Mouse (Mus musculus): ENCODE data around the gene Hoxa11. TPM values are rescaled to one million over a fixed set of nuclear protein-coding genes. Genes with fewer than 3 reads are reported as not detected.

Gene Hoxa11
- total RNA-seq, 2 experiments from 2014 or later, result not detected

DNA sequence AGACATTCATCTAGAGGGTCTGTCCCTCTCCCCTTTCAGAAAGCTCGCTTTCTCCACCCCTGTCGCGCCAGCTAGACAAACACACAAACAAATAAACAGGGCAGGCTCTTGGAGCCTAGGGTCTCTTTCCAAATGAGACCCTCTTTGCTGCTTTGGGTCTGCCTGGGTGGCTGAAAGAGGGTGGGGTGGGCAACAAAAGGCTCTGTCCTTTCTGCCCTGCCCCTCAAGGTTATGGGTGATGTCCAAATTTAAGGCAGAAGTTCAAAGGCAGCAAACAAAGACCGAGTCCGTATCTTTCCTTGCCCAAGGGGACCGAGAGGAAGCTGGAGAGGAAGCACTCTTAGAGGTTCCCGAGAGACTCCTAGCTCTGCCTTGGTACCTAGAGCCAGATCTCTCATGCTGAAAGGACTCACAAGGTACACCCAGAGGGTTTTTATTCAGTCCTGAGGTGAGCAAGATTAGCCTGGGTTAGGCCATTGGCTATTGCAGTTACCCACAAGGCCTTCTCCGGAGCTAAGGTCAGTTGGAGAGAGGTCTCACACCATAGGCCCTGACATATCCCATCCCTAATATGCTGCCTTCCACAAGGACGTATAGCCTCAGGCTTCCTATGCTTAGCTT lies 4.5 kb downstream of the Hoxa11 start:
- no peak for DNase-seq (ENCODE audit: low spot score in 2 of 2)
- Histone ChIP-seq H3K27ac (no peak overlapping the region), H3K4me3 (no peak overlapping the region)
- no peak for TF ChIP-seq CTCF (conservative IDR thresholded peaks at IDR 0.05)

DNA sequence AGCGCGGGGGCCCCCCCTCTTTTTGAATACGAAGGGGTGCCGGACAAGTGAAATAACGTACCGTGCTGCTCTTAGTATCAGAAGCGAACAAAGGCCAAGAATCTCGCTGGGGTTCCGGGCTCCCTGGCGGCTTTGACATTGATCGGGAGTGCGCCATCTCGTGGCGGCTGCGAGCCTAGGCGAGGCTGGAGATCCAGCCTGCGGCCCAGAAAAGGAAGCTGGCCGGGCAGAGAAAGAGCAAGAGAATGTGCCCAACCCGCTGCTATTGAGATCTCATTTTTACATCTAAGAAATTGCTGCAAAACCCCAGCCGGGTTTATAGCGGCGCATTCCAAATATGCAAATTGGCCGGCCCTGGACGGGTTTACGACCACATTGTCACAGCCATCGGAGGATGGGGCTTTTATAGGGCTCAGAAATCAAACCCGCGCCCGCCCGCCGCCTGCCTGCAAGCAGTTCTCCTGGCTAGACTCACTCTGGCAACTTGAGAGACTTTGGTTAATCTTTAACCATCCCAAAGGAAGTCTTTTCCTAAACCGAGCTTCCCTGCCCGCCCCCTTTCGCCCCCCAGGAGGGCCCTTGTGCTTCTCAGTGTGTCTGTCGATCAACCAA lies 5.1 kb downstream of the Hoxa11 start, which contains the start of gene Hoxa10:
TSS of gene Hoxa10 (minus strand) at position 466 of the 612 bp plus-strand sequence.
- Histone ChIP-seq H3K27ac (no peak within 1 kb of the TSS), H3K4me3 (no peak within 1 kb of the TSS)
- DNase-seq (ENCODE audit: low spot score in 2 of 2), result peak in 1 of 2 experiments; percentile 33
- peak; percentile 79 for TF ChIP-seq CTCF (conservative IDR thresholded peaks at IDR 0.05)

DNA sequence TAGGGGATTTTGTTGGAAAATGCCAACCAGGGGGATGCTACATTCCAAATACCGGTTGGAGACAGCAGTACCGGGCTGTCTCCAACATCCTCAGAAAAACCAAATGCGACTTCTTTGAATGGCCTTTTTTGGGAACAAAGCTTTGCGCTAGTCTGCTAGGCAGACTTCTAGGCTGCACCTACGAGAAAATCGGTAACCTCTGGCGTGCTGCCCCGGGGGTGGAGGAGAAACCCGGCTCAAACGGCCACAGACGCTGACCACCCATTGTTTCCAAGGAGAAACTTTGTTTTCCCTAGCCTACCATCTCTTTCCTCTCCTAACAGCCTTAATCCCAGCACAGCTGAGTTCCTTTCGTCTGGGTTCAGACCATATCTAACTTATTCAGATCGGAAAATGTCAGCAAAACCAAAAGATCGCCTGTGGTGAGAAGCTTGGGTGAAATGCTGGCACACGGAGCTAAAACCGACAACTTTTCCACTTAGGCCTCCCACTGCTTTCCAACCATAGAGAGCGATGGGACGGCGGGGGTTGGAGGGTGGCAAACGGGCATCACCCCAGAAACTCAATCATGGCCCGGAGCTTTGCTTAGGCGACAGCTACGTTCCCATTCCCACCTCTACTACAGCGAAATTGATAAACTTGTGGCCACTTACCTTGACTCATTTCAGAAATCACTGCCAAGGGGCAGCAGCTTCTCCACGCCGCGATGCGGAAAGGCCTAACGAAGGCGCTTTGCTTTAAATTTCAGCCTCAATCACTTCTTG lies 5.8 kb downstream of the Hoxa11 start:
- TF ChIP-seq CTCF (conservative IDR thresholded peaks at IDR 0.05), result no peak
- DNase-seq (ENCODE audit: low spot score in 2 of 2), result no peak
- no peak overlapping the region for H3K27ac ChIP-seq
- H3K4me3 ChIP-seq, result no peak overlapping the region

DNA sequence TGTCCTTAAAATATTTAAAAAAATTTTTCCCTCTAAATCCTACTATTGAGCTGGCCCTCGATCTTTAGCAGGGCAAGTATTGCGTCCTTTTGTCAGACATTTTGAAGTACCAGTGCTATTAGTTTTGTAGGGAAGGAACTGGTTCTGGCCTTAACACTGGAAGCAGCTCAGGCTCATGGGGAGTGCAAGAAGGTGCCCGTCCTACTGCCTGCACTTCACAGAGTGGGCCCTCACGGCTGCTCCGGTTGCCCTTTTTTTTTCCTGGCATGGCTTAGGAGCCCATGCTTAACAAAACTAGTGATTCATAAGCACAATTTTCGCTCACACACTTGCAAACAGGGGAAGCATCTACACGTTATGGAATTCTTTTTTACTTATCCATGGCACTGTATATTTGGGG lies 6.6 kb downstream of the Hoxa11 start:
- no peak for TF ChIP-seq CTCF (conservative IDR thresholded peaks at IDR 0.05)
- H3K27ac ChIP-seq, result no peak overlapping the region
- DNase-seq (ENCODE audit: low spot score in 2 of 2), result no peak

DNA sequence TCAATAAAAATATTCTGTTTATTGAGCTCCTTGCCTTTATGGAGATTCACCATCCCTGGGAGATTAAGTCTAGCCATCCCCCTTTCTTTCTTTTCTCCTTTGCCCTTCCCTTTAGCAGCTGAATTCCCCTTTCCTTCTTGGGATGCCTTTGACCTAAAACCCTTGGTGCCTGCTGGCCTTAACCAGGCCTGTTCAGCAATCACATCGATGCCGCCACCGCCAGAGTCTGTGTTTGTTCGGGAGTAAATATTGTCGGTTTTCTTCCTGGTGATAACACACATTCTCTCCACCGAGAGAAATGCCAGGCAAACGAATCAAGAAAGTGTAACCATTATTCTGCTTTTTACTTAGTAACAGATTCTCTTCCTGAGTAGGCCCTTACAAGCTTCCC lies 7.5 kb downstream of the Hoxa11 start:
- H3K4me3 ChIP-seq, result no peak overlapping the region
- no peak for TF ChIP-seq CTCF (conservative IDR thresholded peaks at IDR 0.05)
- H3K27ac ChIP-seq, result no peak overlapping the region
- DNase-seq (ENCODE audit: low spot score in 2 of 2), result no peak

More for the DNA sequence above, 6.6 kb downstream of the Hoxa11 start:
- no peak overlapping the region for H3K4me3 ChIP-seq

DNA sequence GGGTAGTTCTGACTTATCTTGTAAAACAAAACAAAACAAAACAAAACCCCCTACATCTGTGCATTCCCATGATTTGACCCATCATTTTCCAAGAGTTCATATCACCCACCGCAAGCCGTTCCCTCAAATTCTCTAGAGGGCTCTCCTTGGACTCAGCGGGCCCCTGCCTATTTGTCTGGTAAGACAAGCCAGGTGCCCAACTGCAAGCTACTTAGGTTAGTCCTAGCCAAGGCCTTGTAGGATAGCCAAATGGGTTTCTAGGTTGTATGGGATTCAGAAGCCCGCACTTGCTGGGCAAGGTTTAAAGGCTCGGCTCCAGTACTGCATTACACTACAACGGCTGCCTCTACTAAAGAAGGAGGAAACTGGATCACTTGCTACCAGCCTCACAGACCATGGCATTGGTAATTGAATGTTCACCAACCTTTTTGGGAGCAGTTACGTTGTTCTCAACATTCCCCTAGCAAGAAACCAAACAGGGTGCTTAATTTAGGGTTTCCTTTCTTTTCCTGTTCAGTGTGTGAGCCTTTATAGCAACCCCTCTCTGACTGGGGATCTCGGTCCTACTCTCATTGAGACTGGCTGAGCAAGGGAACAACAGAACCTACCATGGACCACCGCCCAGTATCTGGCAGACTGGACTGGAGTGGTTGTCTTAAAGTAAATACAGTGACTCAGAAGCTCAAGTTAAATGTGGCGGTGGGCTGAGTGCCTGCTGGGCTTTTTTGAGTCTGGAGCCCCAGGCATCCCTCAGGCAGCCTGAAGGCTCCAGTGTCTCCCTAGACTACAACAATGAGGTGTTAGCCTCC lies 8.1 kb downstream of the Hoxa11 start:
- TF ChIP-seq CTCF (conservative IDR thresholded peaks at IDR 0.05), result no peak
- DNase-seq (ENCODE audit: low spot score in 2 of 2), result no peak
- no peak overlapping the region for H3K27ac ChIP-seq
- no peak overlapping the region for H3K4me3 ChIP-seq

DNA sequence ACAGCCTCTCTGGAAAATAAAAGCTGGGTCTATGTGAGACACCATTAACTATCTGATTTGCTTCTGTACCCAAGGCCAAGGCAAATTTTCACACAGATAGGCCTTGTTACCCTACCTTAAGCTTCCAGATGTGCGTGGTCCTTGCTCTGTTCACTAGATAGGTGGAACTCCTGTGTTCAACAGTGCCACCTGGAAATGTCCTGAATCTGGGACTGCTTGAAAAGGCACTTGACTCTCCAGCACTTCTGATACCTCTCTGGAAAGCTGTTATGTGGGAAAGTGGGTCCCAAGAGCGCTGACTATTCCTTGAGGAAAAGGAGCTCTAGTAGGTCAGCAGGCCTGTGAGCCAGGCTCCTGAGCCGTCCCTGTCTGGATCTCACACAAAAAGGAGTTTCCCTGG lies 8.8 kb downstream of the Hoxa11 start:
- H3K27ac ChIP-seq, result no peak overlapping the region
- H3K4me3 ChIP-seq, result no peak overlapping the region
- DNase-seq (ENCODE audit: low spot score in 2 of 2), result no peak
- TF ChIP-seq CTCF (conservative IDR thresholded peaks at IDR 0.05), result no peak

DNA sequence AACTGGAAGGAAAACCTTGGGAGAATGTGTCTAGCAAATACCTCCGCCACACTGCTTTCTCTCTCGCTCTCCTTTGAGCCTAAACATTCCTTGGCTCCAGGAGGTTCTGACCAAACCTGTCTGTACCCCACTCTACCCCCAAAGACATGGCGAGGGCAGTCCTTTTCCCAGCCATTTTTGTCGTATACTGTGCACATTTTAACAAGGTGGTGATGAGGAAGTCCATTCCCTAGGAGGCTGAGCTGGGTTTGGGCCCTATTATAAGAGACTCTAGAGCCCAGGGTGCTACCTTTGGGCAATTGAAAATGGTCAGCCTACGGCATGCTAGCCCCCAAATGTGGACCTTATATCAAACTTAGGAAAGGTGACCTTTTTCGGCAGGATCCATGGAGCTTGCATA lies 9.7 kb downstream of the Hoxa11 start:
- TF ChIP-seq CTCF (conservative IDR thresholded peaks at IDR 0.05), result no peak
- Histone ChIP-seq H3K4me3 (no peak overlapping the region), H3K27ac (no peak overlapping the region)
- no peak for DNase-seq (ENCODE audit: low spot score in 2 of 2)

DNA sequence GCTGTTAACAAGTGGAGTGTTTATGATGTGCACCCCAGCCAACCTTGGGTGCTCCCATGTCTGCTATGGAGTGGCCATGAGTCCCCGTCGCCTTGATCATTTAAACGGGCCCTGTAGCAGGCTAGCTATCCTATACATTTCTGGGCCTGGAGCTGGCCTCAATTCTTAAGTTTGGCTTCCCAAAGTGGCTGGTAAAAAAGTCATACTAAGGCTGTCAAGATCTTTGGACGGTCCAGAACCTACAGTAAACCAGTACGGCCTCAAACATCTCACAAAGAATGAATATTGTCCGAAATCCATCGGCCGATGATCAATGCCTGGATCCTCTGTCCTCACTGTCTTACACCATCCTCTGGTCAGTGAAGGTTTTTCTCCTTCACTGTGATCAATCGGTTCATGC lies 10.3 kb downstream of the Hoxa11 start:
- Histone ChIP-seq H3K4me3 (no peak overlapping the region), H3K27ac (no peak overlapping the region)
- no peak for TF ChIP-seq CTCF (conservative IDR thresholded peaks at IDR 0.05)
- DNase-seq (ENCODE audit: low spot score in 2 of 2), result no peak

DNA sequence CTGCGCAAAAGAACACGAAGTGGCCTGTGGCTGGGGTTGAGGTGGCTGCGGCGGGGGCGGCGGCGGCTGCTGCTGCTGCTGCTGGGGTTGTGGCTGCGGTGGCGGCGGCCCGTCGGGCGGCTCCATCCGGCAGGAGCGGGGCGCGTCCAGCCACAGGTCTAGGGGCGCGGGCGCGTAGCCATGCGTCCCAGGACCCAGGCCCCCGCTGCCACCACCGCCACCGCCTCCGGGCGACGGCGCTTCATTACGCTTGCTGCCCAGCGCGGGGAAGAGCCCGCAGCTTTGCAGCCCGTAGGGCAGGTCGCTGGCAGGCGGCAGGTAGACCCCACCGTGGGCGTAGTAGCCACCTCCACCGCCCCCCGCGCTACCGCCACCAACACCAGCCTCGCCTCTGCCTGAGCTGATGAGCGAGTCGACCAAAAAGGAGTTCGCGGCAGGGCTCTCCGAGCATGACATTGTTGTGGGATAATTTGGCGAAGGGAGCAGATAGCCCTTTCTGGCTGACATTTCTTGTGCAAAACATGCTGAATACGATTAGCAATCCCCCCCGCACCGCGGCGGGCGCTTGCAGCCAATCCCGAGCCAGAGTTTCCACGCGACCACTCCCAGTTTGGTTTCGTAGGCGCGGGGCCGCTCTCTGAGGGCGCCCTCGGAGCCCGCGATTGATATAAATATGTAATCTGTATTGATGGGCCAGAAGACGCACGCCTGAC lies 11.0 kb downstream of the Hoxa11 start:
- H3K27ac ChIP-seq, result no peak overlapping the region
- H3K4me3 ChIP-seq, result no peak overlapping the region
- TF ChIP-seq CTCF (conservative IDR thresholded peaks at IDR 0.05), result no peak
- DNase-seq (ENCODE audit: low spot score in 2 of 2), result no peak

DNA sequence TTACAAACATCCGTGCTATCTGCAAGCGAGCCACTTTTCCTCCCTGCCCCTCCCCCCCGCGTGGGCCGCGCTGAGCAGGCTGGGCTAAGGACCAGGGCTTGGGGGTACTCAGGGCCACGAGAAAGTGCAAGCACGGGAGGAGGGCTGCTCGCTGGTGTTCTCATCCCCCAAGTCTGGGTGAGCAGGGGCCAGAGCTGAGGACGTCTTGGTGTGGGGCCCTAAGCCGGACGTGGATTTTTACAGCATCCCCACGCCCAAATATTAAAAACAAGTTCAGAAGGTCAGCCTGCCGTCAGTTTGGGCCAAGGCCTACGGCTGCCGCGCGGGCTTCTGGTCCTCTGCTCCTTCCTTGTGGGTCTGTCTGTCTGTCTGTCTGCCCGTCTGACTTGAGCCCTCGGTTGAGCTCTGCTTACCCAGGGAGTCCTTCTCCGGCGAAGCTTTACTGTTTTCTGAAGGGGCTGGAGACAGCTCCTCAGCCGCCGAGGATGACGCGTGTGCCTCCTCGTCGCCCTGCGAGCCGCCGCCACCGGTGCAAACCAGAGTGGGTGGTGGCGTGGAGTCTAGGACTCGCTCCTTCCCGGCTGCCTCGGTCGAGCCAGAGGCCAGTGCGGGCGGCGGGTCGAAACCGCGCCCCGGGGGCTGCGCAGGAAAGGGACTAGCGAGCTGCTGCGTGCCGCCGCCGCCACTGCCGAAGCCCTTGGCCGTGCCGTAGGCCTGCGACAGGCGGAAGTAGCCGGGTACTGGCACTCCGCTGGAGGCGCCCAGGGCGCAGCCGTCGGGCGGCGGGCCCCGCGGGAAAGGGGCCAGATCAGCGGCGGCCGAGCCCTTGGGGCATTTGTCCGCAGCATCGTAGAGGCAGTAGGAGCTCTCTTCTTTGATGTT lies 11.8 kb downstream of the Hoxa11 start:
- no peak for DNase-seq (ENCODE audit: low spot score in 2 of 2)

More for the DNA sequence above, 11.8 kb downstream of the Hoxa11 start:
- Histone ChIP-seq H3K4me3 (no peak overlapping the region), H3K27ac (no peak overlapping the region)
- TF ChIP-seq CTCF (conservative IDR thresholded peaks at IDR 0.05), result no peak
